Comparison of ENCODE assay signal across 7 mouse cellular contexts in genomic region chr11:84871046-84871445, GRCm38 (mm10). TPM values are rescaled to one million over a fixed set of nuclear protein-coding genes. Genes with fewer than 3 reads are reported as not detected.
DNase-seq lines count a peak whose midpoint lies in the region; ATAC-seq and TF ChIP-seq lines count a peak whose summit lies in the region.

No protein-coding gene starts in this region.

- ATAC-seq in hindbrain, embryonic 13.5 days (ENCODE audit: low FRiP score): peak; percentile 60; the same call in 1 of the 2 replicates
- ATAC-seq in midbrain, embryonic 11.5 days (ENCODE audit: low FRiP score): no peak; the same call in 1 of the 2 replicates

- H3K27me3 ChIP-seq in hindbrain, embryonic 13.5 days: no peaks in the 10 kb centered on the region
- H3K27me3 ChIP-seq in midbrain, embryonic 11.5 days (ENCODE audit: control insufficient read depth, insufficient read depth, low read length): no peaks in the 10 kb centered on the region

- peak overlapping the region; percentile 94 for H3K9ac ChIP-seq in hindbrain, embryonic 13.5 days
- H3K9ac ChIP-seq in midbrain, embryonic 11.5 days (ENCODE audit: low read length): peak overlapping the region; percentile 84

- WGBS in hindbrain, embryonic 13.5 days: 1% methylated on average over 10 of the region's 10 CpGs
- 1% methylated on average over 10 of the region's 10 CpGs for WGBS in midbrain, embryonic 11.5 days

- H3K4me2 ChIP-seq in hindbrain, embryonic 13.5 days: peak overlapping the region; percentile 70
- H3K4me2 ChIP-seq in midbrain, embryonic 11.5 days: peak overlapping the region; percentile 71

- peaks cover 4% of the 10 kb centered on the region for H3K4me1 ChIP-seq in cortical plate, adult 2 months (ENCODE audit: control insufficient read depth, insufficient read depth, low read length)
- H3K4me1 ChIP-seq in hindbrain, embryonic 13.5 days (replicated peaks): peaks cover 25% of the 10 kb centered on the region
- H3K4me1 ChIP-seq in midbrain, embryonic 11.5 days (ENCODE audit: control insufficient read depth, insufficient read depth, low read length): peaks cover 11% of the 10 kb centered on the region

- H3K4me3 ChIP-seq in cortical plate, adult 2 months (ENCODE audit: insufficient read depth, low read length): peak overlapping the region; percentile 89
- peak overlapping the region; percentile 60 for H3K4me3 ChIP-seq in hindbrain, embryonic 13.5 days
- H3K4me3 ChIP-seq in midbrain, embryonic 11.5 days (ENCODE audit: low read depth, low read length): peak overlapping the region; percentile 77

- H3K9me3 ChIP-seq in hindbrain, embryonic 13.5 days: no peaks in the 10 kb centered on the region
- H3K9me3 ChIP-seq in midbrain, embryonic 11.5 days (ENCODE audit: control insufficient read depth, low read length): no peaks in the 10 kb centered on the region

- H3K27ac ChIP-seq in cortical plate, adult 2 months (ENCODE audit: insufficient read depth, low read length): peak overlapping the region; percentile 92
- H3K27ac ChIP-seq in hindbrain, embryonic 13.5 days: peak overlapping the region; percentile 100
- H3K27ac ChIP-seq in midbrain, embryonic 11.5 days (ENCODE audit: low read depth, low read length): peak overlapping the region; percentile 98

- no peaks in the 10 kb centered on the region for H3K36me3 ChIP-seq in hindbrain, embryonic 13.5 days
- no peaks in the 10 kb centered on the region for H3K36me3 ChIP-seq in midbrain, embryonic 11.5 days (ENCODE audit: control insufficient read depth, insufficient read depth, low read length)

- no peak for TF ChIP-seq CTCF in cortical plate, adult 2 months (IDR thresholded peaks at IDR 0.05; ENCODE audit: extremely low read depth, insufficient read depth, low read length)

- TF ChIP-seq POLR2A in cortical plate, adult 2 months (IDR thresholded peaks at IDR 0.05; ENCODE audit: extremely low read depth, insufficient read depth, low read length): no peak

- peak; percentile 70 for DNase-seq in retina, embryonic 14.5 days (ENCODE audit: low spot score)
- DNase-seq in retina, postnatal 1 day: no peak
- DNase-seq in midbrain, embryonic 11.5 days (ENCODE audit: low spot score, missing footprints): no peak
- no peak for DNase-seq in adrenal gland, adult 8-10 months
- DNase-seq in spleen, adult 18-20 months: no peak

RNA-seq across cellular contexts. Expression of gene Ggnbp2, which starts 0.4 kb away (rescaled TPM):
- 104 and 108 TPM in 2 replicates for polyA plus RNA-seq in cortical plate, adult 2 months (2012; rRNA removed)
- 70.9 and 74.4 TPM in 2 replicates for polyA plus RNA-seq in hindbrain, embryonic 13.5 days (2015; fragmentation: Nextera tagmentation; extraction: Ambion mirVana)
- polyA plus RNA-seq in midbrain, embryonic 11.5 days (2014; fragmentation: Nextera tagmentation; extraction: Ambion mirVana): 71.0 and 75.4 TPM in 2 replicates
- total RNA-seq in adrenal gland, adult 8-10 months (2022): 10 to 100 TPM; 76.1 to 91.6 (median 86.8) TPM

RNA-seq across cellular contexts. Expression of gene Myo19, which starts 8.9 kb away (rescaled TPM):
- polyA plus RNA-seq in cortical plate, adult 2 months (2012; rRNA removed): 14.6 and 16.1 TPM in 2 replicates
- 5.1 and 6.7 TPM in 2 replicates for polyA plus RNA-seq in hindbrain, embryonic 13.5 days (2015; fragmentation: Nextera tagmentation; extraction: Ambion mirVana)
- polyA plus RNA-seq in midbrain, embryonic 11.5 days (2014; fragmentation: Nextera tagmentation; extraction: Ambion mirVana): 7.5 and 7.7 TPM in 2 replicates
- 10 to 100 TPM; 10.3 to 16.5 (median 14.3) TPM for total RNA-seq in adrenal gland, adult 8-10 months (2022)

RNA-seq across cellular contexts. Expression of gene Pigw, which starts 9.0 kb away (rescaled TPM):
- 4.0 and 4.9 TPM in 2 replicates for polyA plus RNA-seq in cortical plate, adult 2 months (2012; rRNA removed)
- 2.1 and 2.3 TPM in 2 replicates for polyA plus RNA-seq in hindbrain, embryonic 13.5 days (2015; fragmentation: Nextera tagmentation; extraction: Ambion mirVana)
- polyA plus RNA-seq in midbrain, embryonic 11.5 days (2014; fragmentation: Nextera tagmentation; extraction: Ambion mirVana): 3.1 and 3.9 TPM in 2 replicates
- total RNA-seq in adrenal gland, adult 8-10 months (2022): 10 to 100 TPM in 2 of 4 experiments, 1 to 10 TPM in 2; 8.4 to 11.1 (median 9.8) TPM

RNA-seq across cellular contexts. Expression of gene Dhrs11, which starts 42.3 kb away (rescaled TPM):
- 14.4 and 15.4 TPM in 2 replicates for polyA plus RNA-seq in cortical plate, adult 2 months (2012; rRNA removed)
- 6.3 and 7.2 TPM in 2 replicates for polyA plus RNA-seq in hindbrain, embryonic 13.5 days (2015; fragmentation: Nextera tagmentation; extraction: Ambion mirVana)
- 12.2 and 12.6 TPM in 2 replicates for polyA plus RNA-seq in midbrain, embryonic 11.5 days (2014; fragmentation: Nextera tagmentation; extraction: Ambion mirVana)
- total RNA-seq in adrenal gland, adult 8-10 months (2022): 10 to 100 TPM; 45.7 to 58.0 (median 50.5) TPM

RNA-seq across cellular contexts. Expression of gene Znhit3, which starts 45.1 kb away (rescaled TPM):
- 47.6 and 53.4 TPM in 2 replicates for polyA plus RNA-seq in cortical plate, adult 2 months (2012; rRNA removed)
- polyA plus RNA-seq in hindbrain, embryonic 13.5 days (2015; fragmentation: Nextera tagmentation; extraction: Ambion mirVana): 64.0 and 69.1 TPM in 2 replicates
- 69.4 and 72.4 TPM in 2 replicates for polyA plus RNA-seq in midbrain, embryonic 11.5 days (2014; fragmentation: Nextera tagmentation; extraction: Ambion mirVana)
- total RNA-seq in adrenal gland, adult 8-10 months (2022): 10 to 100 TPM in 3 of 4 experiments, 1 to 10 TPM in 1; 9.0 to 17.7 (median 15.3) TPM
